Mouse (Mus musculus): ENCODE results near the gene Rasl10b. TPM values are rescaled to one million over a fixed set of nuclear protein-coding genes. Genes with fewer than 3 reads are reported as not detected.

The Rasl10b gene
- 0.02 and 0.07 TPM in 2 replicates for polyA plus RNA-seq (2015; fragmentation: Nextera tagmentation; extraction: Ambion mirVana)

- no peak within 1 kb of the TSS for H3K27ac ChIP-seq (ENCODE audit: low read length)
- ATAC-seq (ENCODE audit: low read depth): 0 out of 2 replicates have a peak, but pooled peaks have one; percentile 43
- no peaks in the 10 kb centered on the region for H3K9me3 ChIP-seq (replicated peaks; ENCODE audit: control insufficient read depth, low read length)
- peak within 1 kb of the TSS; percentile 57 for H3K4me3 ChIP-seq (ENCODE audit: low read depth, low read length)
- H3K4me2 ChIP-seq (ENCODE audit: low read depth, low read length): peak within 1 kb of the TSS; percentile 64
- no peaks in the 10 kb centered on the region for H3K36me3 ChIP-seq (ENCODE audit: control insufficient read depth, insufficient read depth)
- no peaks in the 10 kb centered on the region for H3K4me1 ChIP-seq (ENCODE audit: control insufficient read depth, low read depth, low read length)
- peaks cover 40% of the 10 kb centered on the region for H3K27me3 ChIP-seq (ENCODE audit: control insufficient read depth, insufficient read depth, low read depth, low read length)
- 2% methylated on average over 26 of the region's 44 CpGs for WGBS (ENCODE audit: insufficient replicate concordance)
- H3K9ac ChIP-seq (ENCODE audit: low read depth, low read length): peak within 1 kb of the TSS; percentile 26; the same call in 1 of the 2 replicates
Measured at GRCm38 (mm10) chr11:83409087-83409754, at the start of gene Rasl10b. Rasl10b (plus strand) TSS chr11:83409137.

DNA sequence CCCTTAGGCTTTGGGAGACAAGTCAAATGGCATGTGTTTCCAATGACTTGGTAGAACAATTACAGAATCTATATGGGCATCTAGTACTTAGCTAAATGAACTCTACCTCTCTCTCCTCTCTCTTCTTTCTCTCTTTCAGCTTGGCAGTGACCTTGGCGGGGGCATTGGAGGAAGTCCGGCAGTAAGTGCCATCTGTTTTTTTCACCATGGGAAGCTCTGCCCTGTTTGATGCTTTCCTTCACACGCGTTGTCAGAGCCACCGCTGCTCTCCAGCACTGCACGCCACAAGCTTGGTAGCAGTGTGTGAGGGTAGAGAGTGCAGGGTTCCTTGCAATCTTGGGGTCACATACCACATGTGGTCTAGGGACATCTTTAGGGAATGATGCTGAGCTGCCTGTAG lies 44.3 kb upstream of the Rasl10b start:
- no peaks in the 10 kb centered on the region for H3K4me1 ChIP-seq (ENCODE audit: control insufficient read depth, low read depth, low read length)
- 90% methylated on average over 6 of the region's 6 CpGs for WGBS (ENCODE audit: insufficient replicate concordance)
- H3K36me3 ChIP-seq (ENCODE audit: control insufficient read depth, insufficient read depth): peaks cover 12% of the 10 kb centered on the region; the same call in 1 of the 2 replicates
- no peak overlapping the region for H3K9ac ChIP-seq (ENCODE audit: low read depth, low read length)
- no peak overlapping the region for H3K4me2 ChIP-seq (ENCODE audit: low read depth, low read length)
- H3K9me3 ChIP-seq (replicated peaks; ENCODE audit: control insufficient read depth, low read length): no peaks in the 10 kb centered on the region
- H3K27me3 ChIP-seq (ENCODE audit: control insufficient read depth, insufficient read depth, low read depth, low read length): no peaks in the 10 kb centered on the region
- no peak overlapping the region for H3K4me3 ChIP-seq (ENCODE audit: low read depth, low read length)
- ATAC-seq (ENCODE audit: low read depth): no peak
- H3K27ac ChIP-seq (ENCODE audit: low read length): no peak overlapping the region

GRCm38 (mm10) chr11:83371267-83371666 lies 37.7 kb upstream of the Rasl10b start:
- 85% methylated on average over 4 of the region's 4 CpGs for WGBS (ENCODE audit: insufficient replicate concordance)
- Histone ChIP-seq H3K9ac (ENCODE audit: low read depth, low read length) (no peak overlapping the region), H3K4me1 (ENCODE audit: control insufficient read depth, low read depth, low read length) (no peaks in the 10 kb centered on the region), H3K4me3 (ENCODE audit: low read depth, low read length) (no peak overlapping the region), H3K9me3 (replicated peaks; ENCODE audit: control insufficient read depth, low read length) (no peaks in the 10 kb centered on the region), H3K27me3 (ENCODE audit: control insufficient read depth, insufficient read depth, low read depth, low read length) (no peaks in the 10 kb centered on the region), H3K36me3 (ENCODE audit: control insufficient read depth, insufficient read depth) (peaks cover 18% of the 10 kb centered on the region), H3K4me2 (ENCODE audit: low read depth, low read length) (no peak overlapping the region), H3K27ac (ENCODE audit: low read length) (no peak overlapping the region)
- no peak for ATAC-seq (ENCODE audit: low read depth)

DNA sequence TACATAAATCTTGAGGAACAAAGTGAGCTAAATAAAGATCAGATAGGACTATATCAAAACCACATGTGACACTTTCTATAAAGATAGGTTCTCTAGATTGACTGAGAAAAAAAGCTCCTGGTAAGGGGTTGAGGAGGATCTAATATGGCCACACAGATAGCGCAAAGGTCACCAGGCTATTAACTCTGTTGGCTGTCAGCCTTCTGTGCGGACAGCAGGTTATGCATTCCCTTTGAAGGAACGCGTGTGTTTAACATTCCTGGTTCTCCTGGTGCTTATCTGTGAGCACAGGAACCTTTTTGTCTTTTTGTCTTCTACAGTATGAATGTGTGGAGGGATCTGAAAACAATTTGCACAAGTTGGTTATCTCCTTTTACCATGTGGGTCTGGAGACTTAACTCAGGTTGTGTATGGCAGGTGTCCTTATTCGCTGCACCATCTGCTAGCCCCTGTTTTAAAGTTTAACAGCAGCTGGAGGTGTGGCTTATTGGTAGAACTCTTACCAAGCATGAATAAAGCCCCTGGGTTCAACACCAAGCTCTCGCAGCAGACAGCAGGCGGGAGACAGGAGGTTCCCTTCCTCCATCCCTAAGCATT lies 29.1 kb upstream of the Rasl10b start:
- H3K4me1 ChIP-seq (ENCODE audit: control insufficient read depth, low read depth, low read length): peaks cover 2% of the 10 kb centered on the region
- ATAC-seq (ENCODE audit: low read depth): peak; percentile 32; the same call in 1 of the 2 replicates

GRCm38 (mm10) chr11:83382876-83383531 lies 25.9 kb upstream of the Rasl10b start:
- H3K9me3 ChIP-seq (replicated peaks; ENCODE audit: control insufficient read depth, low read length): no peaks in the 10 kb centered on the region
- peaks cover 2% of the 10 kb centered on the region for H3K4me1 ChIP-seq (ENCODE audit: control insufficient read depth, low read depth, low read length)
- no peak for ATAC-seq (ENCODE audit: low read depth)
- no peak overlapping the region for H3K4me3 ChIP-seq (ENCODE audit: low read depth, low read length)
- no peaks in the 10 kb centered on the region for H3K36me3 ChIP-seq (ENCODE audit: control insufficient read depth, insufficient read depth)
- no peak overlapping the region for H3K27ac ChIP-seq (ENCODE audit: low read length)
- H3K27me3 ChIP-seq (ENCODE audit: control insufficient read depth, insufficient read depth, low read depth, low read length): no peaks in the 10 kb centered on the region
- no peak overlapping the region for H3K9ac ChIP-seq (ENCODE audit: low read depth, low read length)
- WGBS (ENCODE audit: insufficient replicate concordance): 80% methylated on average over 9 of the region's 9 CpGs
- H3K4me2 ChIP-seq (ENCODE audit: low read depth, low read length): no peak overlapping the region

More for the DNA sequence above, 29.1 kb upstream of the Rasl10b start:
- no peaks in the 10 kb centered on the region for H3K36me3 ChIP-seq (ENCODE audit: control insufficient read depth, insufficient read depth)
- H3K27ac ChIP-seq (ENCODE audit: low read length): no peak overlapping the region; the same call in 1 of the 2 replicates
- no peaks in the 10 kb centered on the region for H3K27me3 ChIP-seq (ENCODE audit: control insufficient read depth, insufficient read depth, low read depth, low read length)
- no peak overlapping the region for H3K9ac ChIP-seq (ENCODE audit: low read depth, low read length)
- H3K4me3 ChIP-seq (ENCODE audit: low read depth, low read length): no peak overlapping the region
- no peak overlapping the region for H3K4me2 ChIP-seq (ENCODE audit: low read depth, low read length)
- WGBS (ENCODE audit: insufficient replicate concordance): 42% methylated on average over 7 of the region's 7 CpGs
- H3K9me3 ChIP-seq (replicated peaks; ENCODE audit: control insufficient read depth, low read length): no peaks in the 10 kb centered on the region

DNA sequence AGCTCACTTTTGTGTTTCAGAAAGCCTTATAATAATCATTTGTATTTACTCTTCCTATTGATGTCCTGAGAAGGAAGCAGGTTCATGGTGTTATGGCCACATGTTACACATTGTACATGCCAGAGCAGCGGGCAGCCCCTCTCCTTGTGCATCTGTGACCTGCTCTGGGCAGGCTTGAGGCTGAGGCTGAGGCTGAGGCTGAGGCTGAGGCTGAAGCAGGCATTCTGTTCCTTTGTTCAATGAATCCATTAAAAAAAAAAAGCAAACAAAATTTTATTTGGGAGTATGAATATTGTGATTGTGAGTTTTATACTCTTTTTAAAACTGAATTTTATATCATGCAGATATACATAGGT lies 25.4 kb upstream of the Rasl10b start:
- H3K27ac ChIP-seq (ENCODE audit: low read length): no peak overlapping the region
- no peaks in the 10 kb centered on the region for H3K9me3 ChIP-seq (replicated peaks; ENCODE audit: control insufficient read depth, low read length)
- no peak overlapping the region for H3K4me2 ChIP-seq (ENCODE audit: low read depth, low read length)
- no peak overlapping the region for H3K4me3 ChIP-seq (ENCODE audit: low read depth, low read length)
- no peaks in the 10 kb centered on the region for H3K27me3 ChIP-seq (ENCODE audit: control insufficient read depth, insufficient read depth, low read depth, low read length)
- ATAC-seq (ENCODE audit: low read depth): no peak
- no peak overlapping the region for H3K9ac ChIP-seq (ENCODE audit: low read depth, low read length)
- no peaks in the 10 kb centered on the region for H3K36me3 ChIP-seq (ENCODE audit: control insufficient read depth, insufficient read depth)
- WGBS (ENCODE audit: insufficient replicate concordance): 84% methylated on average over 1 of the region's 1 CpGs
- H3K4me1 ChIP-seq (ENCODE audit: control insufficient read depth, low read depth, low read length): peaks cover 2% of the 10 kb centered on the region

GRCm38 (mm10) chr11:83393062-83393461 lies 15.9 kb upstream of the Rasl10b start:
- Histone ChIP-seq H3K9me3 (replicated peaks; ENCODE audit: control insufficient read depth, low read length) (no peaks in the 10 kb centered on the region), H3K27ac (ENCODE audit: low read length) (no peak overlapping the region), H3K4me1 (ENCODE audit: control insufficient read depth, low read depth, low read length) (no peaks in the 10 kb centered on the region), H3K4me2 (ENCODE audit: low read depth, low read length) (no peak overlapping the region), H3K27me3 (ENCODE audit: control insufficient read depth, insufficient read depth, low read depth, low read length) (no peaks in the 10 kb centered on the region), H3K36me3 (ENCODE audit: control insufficient read depth, insufficient read depth) (peaks cover 7% of the 10 kb centered on the region), H3K4me3 (ENCODE audit: low read depth, low read length) (no peak overlapping the region), H3K9ac (ENCODE audit: low read depth, low read length) (no peak overlapping the region)
- ATAC-seq (ENCODE audit: low read depth): no peak
- WGBS (ENCODE audit: insufficient replicate concordance): 86% methylated on average over 4 of the region's 4 CpGs

DNA sequence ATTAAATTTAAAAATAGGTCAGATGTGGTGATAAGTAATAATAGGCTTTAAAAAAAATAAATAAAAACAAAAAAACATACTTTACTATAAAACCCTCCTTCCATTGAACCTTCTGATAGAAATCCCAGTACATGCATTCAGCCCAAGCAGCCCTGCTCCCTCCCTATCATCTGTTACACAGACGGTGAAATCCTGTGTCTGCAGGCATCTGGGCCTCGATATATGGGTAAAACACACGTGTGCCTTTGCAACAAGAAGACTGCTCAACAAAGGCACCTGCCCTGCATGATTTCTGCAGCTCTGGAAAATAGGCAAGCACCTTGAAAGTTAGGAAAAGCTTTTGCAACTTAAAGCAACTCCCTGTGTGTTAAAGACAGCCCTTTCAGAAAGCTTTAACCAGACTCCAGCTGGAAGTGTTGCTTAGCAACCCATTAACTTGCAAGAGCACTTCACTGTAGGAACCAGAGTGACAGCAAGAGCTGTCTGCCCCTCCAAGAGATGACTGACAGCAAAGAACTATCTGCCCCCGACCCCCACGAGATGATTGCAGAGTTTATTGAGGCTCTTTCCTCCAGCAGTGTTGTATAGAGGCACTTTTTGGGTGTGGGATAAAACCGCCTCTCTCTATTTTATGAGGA lies 14.0 kb upstream of the Rasl10b start:
- H3K4me2 ChIP-seq (ENCODE audit: low read depth, low read length): no peak overlapping the region
- H3K36me3 ChIP-seq (ENCODE audit: control insufficient read depth, insufficient read depth): peaks cover 7% of the 10 kb centered on the region
- H3K27ac ChIP-seq (ENCODE audit: low read length): no peak overlapping the region
- no peak overlapping the region for H3K9ac ChIP-seq (ENCODE audit: low read depth, low read length)
- no peaks in the 10 kb centered on the region for H3K9me3 ChIP-seq (replicated peaks; ENCODE audit: control insufficient read depth, low read length)
- 66% methylated on average over 6 of the region's 6 CpGs for WGBS (ENCODE audit: insufficient replicate concordance)
- H3K27me3 ChIP-seq (ENCODE audit: control insufficient read depth, insufficient read depth, low read depth, low read length): no peaks in the 10 kb centered on the region
- no peak for ATAC-seq (ENCODE audit: low read depth)
- no peaks in the 10 kb centered on the region for H3K4me1 ChIP-seq (ENCODE audit: control insufficient read depth, low read depth, low read length)
- H3K4me3 ChIP-seq (ENCODE audit: low read depth, low read length): no peak overlapping the region

Data from liver, embryonic 16.5 days (tissue).